Mouse (Mus musculus) midbrain, postnatal 0 days (tissue): ENCODE measurements around the gene Gm43738. TPM values are rescaled to one million over a fixed set of nuclear protein-coding genes. Genes with fewer than 3 reads are reported as not detected.

Source experiments
- ATAC-seq: fragments of 200-750 bp; cut with Nextera tagmentation; 2 replicates; pipeline ENCODE4 v1.8.0; 2017; ENCODE audit warnings: moderate number of reproducible peaks, mild to moderate bottlenecking, moderate TSS enrichment, moderate library complexity; ENCODE audit not compliant: low FRiP score
- DNase-seq: peaks from one replicate; pipeline ENCODE4 v3.0.0-alpha.2; 2015; ENCODE audit warnings: low spot score
- H3K27ac ChIP-seq: fragments of 300-500 bp; sonication (generic); 2 replicates; pipeline ENCODE4 v1.5.1; 2014; ENCODE audit warnings: low read depth, mild to moderate bottlenecking, low read length, mixed read lengths
- H3K27me3 ChIP-seq: fragments of 300-500 bp; sonication (generic); 2 replicates; pipeline ENCODE4 v1.6.1; 2014; ENCODE audit warnings: low read length, control low read depth, mixed read lengths; ENCODE audit not compliant: insufficient read depth
- H3K36me3 ChIP-seq: fragments of 300-500 bp; sonication (generic); 2 replicates; pipeline ENCODE4 v1.6.1; 2014; ENCODE audit warnings: low read length, control low read depth, mixed read lengths; ENCODE audit not compliant: insufficient read depth
- H3K4me1 ChIP-seq: fragments of 300-500 bp; sonication (generic); 2 replicates; pipeline ENCODE4 v1.6.1; 2014; ENCODE audit warnings: mild to moderate bottlenecking, control low read depth, antibody characterized with exemption, low read length, mixed read lengths; ENCODE audit not compliant: insufficient read depth
- H3K4me2 ChIP-seq: fragments of 300-500 bp; sonication (generic); 2 replicates; pipeline ENCODE4 v1.6.1; 2014; ENCODE audit warnings: low read depth, mild to moderate bottlenecking, low read length, mixed read lengths; ENCODE audit not compliant: poor library complexity, severe bottlenecking
- H3K4me3 ChIP-seq: fragments of 300-500 bp; sonication (generic); 2 replicates; pipeline ENCODE4 v1.5.1; 2014; ENCODE audit warnings: low read depth, mild to moderate bottlenecking, low read length, moderate library complexity
- H3K9ac ChIP-seq: fragments of 300-500 bp; sonication (generic); replicated peaks from 2 replicates; pipeline ENCODE4 v1.6.1; 2014; ENCODE audit warnings: mild to moderate bottlenecking, low read length, moderate library complexity, mixed read lengths; ENCODE audit not compliant: poor library complexity, severe bottlenecking
- H3K9me3 ChIP-seq: fragments of 300-500 bp; sonication (generic); 2 replicates; pipeline ENCODE4 v1.6.1; 2016; ENCODE audit warnings: low read length, control low read depth
- CTCF ChIP-seq: IDR thresholded peaks from 2 replicates; pipeline ENCODE4 v1.5.1; 2016; ENCODE audit warnings: antibody characterized with exemption, mild to moderate bottlenecking
- WGBS: fragments of 180-500 bp; shearing (Covaris S2); extraction: QIAGEN DNeasy Blood & Tissue Kit; methylation state at CpG from one replicate; pipeline ENCODE4 v1.1.7; 2014; 5-methylcytosine and 5-hydroxymethylcytosine counted together
- polyA plus RNA-seq: library from polyadenylated mRNA; unstranded; fragments of >200 nt; fragmentation: Nextera tagmentation; extraction: Ambion mirVana; gene quantifications from 2 replicates; pipeline ENCODE4 v1.2.1, GENCODE M21; 2015
- total RNA-seq: library from RNA; depleted of rRNA; stranded (reverse); fragments of >200 nt; gene quantifications from 2 replicates; pipeline ENCODE4 v1.2.3, GENCODE M21; 2014

Gene Gm43738
- total and polyA plus RNA-seq, 2 experiments from 2014 or later = not detected

DNA sequence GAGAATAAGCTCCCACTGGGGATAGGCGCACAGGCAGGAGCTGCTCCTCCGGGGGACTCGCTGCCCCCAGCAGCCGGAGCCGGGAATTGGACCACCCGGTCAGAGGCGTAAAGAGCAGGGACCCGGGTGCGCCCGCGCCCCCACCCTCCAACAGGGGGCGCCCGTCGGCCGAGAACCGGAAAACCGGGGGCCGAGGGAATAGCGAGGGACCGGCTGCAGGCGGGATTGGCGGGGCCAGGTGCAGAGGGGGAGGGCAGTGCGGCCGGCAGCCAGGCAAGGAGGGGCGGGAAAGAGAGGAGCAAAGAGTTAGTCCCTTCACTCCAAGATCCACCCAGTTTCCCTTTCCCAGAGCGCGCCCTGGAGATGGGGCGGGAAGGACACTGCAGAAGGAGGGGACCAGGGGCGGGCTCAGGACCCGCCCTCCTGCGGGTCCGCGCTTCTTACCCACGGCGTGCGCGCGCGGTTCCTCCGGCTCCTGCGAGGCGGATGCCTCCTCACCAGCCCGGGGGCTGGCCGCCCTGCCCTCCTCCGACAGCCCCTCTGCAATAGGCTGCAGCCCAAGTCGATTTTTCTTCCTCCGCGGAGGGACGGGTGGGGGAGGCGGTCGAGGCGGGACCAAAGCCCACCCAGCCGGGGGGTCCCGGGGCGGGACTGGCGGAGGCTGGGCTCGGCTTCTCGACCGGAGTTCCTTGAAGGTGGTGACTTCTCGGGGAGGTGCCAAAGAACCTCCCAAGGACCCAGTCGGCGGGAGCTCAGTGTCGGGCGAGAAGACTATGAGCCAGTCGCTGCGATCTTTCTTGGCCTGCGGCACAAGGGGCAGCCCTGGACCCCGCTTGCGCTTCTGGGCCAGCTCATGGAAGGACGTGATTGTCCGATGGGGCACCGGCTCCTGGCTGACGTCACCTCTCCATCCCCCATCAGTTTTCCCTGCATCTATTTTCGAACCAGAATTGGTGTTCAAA, 9.9 kb downstream of the Gm43738 start:
- TF ChIP-seq CTCF = peak; percentile 76
- Histone ChIP-seq H3K27me3 (no peaks in the 10 kb centered on the region), H3K9me3 (no peaks in the 10 kb centered on the region), H3K4me2 (peak overlapping the region; percentile 98), H3K4me3 (peak overlapping the region; percentile 74), H3K27ac (peak overlapping the region; percentile 57), H3K9ac (peak overlapping the region; percentile 84), H3K36me3 (peaks cover 36% of the 10 kb centered on the region), H3K4me1 (peaks cover 9% of the 10 kb centered on the region; the same call in 1 of the 2 replicates)
- DNase-seq (peak; percentile 77), ATAC-seq (peak; percentile 36)
- under 1% methylated on average over 60 of the region's 74 CpGs for WGBS

DNA sequence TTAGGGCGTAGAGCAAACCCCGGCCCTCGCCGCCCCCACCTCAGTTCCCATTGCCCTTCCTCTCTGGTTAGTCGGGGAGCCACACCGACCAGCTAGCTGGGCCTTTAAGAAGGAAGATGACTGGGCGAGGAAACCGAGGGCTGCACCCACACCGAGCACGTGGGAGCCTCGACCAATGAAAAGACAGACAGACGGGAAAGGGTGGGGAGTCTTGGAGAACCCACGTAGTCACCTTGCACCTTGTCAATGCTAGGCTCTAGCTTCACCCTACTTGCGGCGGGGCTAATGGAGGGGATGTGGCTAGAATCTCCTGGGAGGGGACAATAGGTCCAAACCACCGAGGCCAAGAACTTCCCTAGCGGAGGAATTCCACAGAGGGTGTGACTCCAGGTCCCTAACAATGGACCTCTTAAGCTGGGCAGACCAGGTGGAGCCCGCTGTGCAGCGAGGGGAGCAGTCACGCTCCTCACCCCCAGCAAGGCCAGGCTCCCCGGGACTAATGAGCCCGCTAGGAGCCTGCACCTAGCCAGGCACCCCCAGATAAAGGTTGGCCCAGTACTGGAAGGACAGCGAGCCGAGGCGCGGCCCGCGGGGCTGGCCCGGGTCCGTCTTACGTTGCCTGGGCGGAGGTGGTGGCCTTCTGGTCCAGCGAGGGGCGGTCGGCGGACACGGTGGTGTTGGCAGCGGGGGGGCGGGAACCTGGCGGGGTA, 10.9 kb downstream of the Gm43738 start:
- H3K4me1 ChIP-seq = peaks cover 9% of the 10 kb centered on the region; the same call in 1 of the 2 replicates
- peak overlapping the region; percentile 57 for H3K27ac ChIP-seq

DNA sequence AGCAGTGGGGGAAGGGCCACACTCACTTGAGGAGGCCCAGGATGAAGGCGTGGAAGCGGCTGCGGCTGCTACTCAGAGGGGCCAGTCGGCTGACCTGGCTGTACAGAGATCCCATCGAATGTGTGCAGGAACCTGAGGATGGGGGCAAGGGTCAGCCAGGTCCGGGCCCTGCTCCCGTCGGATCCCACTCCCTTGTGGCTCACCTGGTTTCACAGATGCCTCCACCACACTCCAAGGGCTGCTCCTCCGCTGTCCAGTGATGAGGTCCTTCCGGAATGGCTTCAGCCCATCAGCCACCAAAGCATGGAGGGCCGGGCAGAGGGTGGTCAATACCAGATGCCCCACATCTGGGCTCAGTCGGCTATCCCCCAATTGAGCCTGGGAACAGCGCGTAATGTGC, 11.9 kb downstream of the Gm43738 start:
- WGBS = 71% methylated on average over 14 of the region's 14 CpGs

More for the DNA sequence above, 10.9 kb downstream of the Gm43738 start:
- 1% methylated on average over 36 of the region's 40 CpGs for WGBS
- H3K36me3 ChIP-seq = peaks cover 31% of the 10 kb centered on the region
- TF ChIP-seq CTCF = no peak
- H3K27me3 ChIP-seq = no peaks in the 10 kb centered on the region
- DNase-seq (peak; percentile 90), ATAC-seq (peak; percentile 74)
- H3K4me3 ChIP-seq = peak overlapping the region; percentile 74
- peak overlapping the region; percentile 84 for H3K9ac ChIP-seq
- peak overlapping the region; percentile 98 for H3K4me2 ChIP-seq
- H3K9me3 ChIP-seq = no peaks in the 10 kb centered on the region

DNA sequence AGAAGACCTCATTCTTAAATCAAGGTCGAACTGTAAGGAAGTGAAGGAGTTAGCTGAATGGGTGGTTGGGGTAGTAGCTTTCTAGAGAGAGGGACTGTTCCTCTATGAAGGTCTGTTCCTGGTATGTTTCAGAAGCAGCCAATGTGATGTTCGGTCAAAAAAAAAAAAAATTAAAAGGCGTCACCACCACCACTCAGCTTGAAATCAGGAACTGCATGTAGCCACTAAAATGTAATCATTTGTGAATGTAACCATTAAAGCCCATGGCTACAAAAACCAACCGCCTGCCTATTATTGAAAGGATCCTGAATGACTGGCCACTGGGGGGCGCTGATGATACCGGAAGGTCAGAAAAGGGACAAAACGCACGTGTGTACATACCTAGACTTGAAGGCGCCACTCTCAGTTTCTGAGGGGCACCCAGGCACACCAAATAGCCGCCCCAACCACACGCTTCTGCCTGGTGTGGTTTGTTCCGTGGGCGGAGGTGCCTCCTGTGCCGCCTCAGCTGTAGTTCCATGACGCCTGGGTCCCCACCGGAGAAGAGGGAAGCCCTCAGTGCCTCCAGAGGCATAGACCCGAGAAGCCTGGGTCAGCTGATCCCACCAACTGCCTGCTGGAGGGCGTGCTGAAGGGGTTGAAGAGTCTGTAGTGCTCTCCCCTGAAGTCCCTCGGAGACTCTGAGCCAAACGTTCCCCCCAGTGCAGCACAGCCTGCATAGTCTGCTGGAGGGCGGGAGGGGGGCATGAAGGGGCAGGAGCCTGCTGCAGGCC, 13.4 kb downstream of the Gm43738 start:
- TF ChIP-seq CTCF = peak; percentile 81
- H3K27me3 ChIP-seq = no peaks in the 10 kb centered on the region
- no peak overlapping the region for H3K4me3 ChIP-seq
- H3K36me3 ChIP-seq = peaks cover 37% of the 10 kb centered on the region
- no peaks in the 10 kb centered on the region for H3K9me3 ChIP-seq
- no peak overlapping the region for H3K9ac ChIP-seq
- DNase-seq (peak; percentile 85), ATAC-seq (no peak)
- H3K4me2 ChIP-seq = no peak overlapping the region
- peaks cover 9% of the 10 kb centered on the region; the same call in 1 of the 2 replicates for H3K4me1 ChIP-seq
- no peak overlapping the region for H3K27ac ChIP-seq
- WGBS = 29% methylated on average over 21 of the region's 21 CpGs

More for the DNA sequence above, 11.9 kb downstream of the Gm43738 start:
- TF ChIP-seq CTCF = no peak
- DNase-seq (no peak), ATAC-seq (no peak)
- Histone ChIP-seq H3K27me3 (no peaks in the 10 kb centered on the region), H3K4me3 (peak overlapping the region; percentile 74; the same call in 1 of the 2 replicates), H3K36me3 (peaks cover 34% of the 10 kb centered on the region), H3K4me2 (peak overlapping the region; percentile 98; the same call in 1 of the 2 replicates), H3K4me1 (peaks cover 9% of the 10 kb centered on the region; the same call in 1 of the 2 replicates), H3K9ac (no peak overlapping the region), H3K27ac (no peak overlapping the region), H3K9me3 (no peaks in the 10 kb centered on the region)

DNA sequence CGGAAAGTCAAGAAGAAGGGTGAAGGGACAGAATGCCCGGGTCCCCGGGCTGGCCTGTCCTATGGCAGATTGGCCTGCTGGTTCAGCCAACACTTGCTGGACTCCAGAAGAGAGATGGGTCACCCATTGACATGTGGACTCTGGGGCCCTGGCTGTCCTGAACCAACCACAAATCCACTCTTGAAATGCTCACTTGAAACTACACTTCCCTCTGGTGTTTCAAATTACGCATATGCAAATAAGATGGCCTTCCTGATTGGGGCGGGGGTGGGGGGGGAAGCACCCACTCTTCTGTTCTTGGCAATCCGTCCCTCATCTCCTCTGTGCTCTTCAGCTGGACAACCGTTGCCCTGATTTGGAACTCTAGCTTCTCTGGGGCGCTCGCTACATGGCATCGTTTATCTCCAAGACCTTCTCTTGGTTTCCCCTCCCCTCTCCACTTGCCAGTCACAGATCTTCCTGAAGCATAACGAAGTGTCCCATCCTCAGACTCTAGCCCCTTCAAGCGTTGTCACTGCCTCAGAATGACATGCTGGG, 16.2 kb downstream of the Gm43738 start:
- Histone ChIP-seq H3K36me3 (peaks cover 38% of the 10 kb centered on the region), H3K4me3 (no peak overlapping the region), H3K27ac (no peak overlapping the region), H3K9ac (no peak overlapping the region), H3K4me1 (peaks cover 4% of the 10 kb centered on the region; the same call in 1 of the 2 replicates), H3K9me3 (no peaks in the 10 kb centered on the region), H3K4me2 (no peak overlapping the region), H3K27me3 (no peaks in the 10 kb centered on the region)
- DNase-seq (no peak), ATAC-seq (no peak)
- no peak for TF ChIP-seq CTCF
- WGBS = 83% methylated on average over 12 of the region's 12 CpGs
